Mouse (Mus musculus) lung, adult 2 months (tissue): Measurements from ENCODE around the gene Gm20388.

Source experiments
- CTCF ChIP-seq: fragments of 200-500 bp; IDR thresholded peaks from 2 replicates; pipeline ENCODE4 v1.5.1; 2011; ENCODE audit warnings: mild to moderate bottlenecking, low read length, control low read depth; ENCODE audit not compliant: insufficient read depth
- POLR2A ChIP-seq: fragments of 200-500 bp; IDR thresholded peaks from 2 replicates; pipeline ENCODE4 v1.6.1; 2011; ENCODE audit warnings: low read depth, mild to moderate bottlenecking, control low read depth, low read length, borderline replicate concordance; ENCODE audit errors: extremely low read depth

DNA sequence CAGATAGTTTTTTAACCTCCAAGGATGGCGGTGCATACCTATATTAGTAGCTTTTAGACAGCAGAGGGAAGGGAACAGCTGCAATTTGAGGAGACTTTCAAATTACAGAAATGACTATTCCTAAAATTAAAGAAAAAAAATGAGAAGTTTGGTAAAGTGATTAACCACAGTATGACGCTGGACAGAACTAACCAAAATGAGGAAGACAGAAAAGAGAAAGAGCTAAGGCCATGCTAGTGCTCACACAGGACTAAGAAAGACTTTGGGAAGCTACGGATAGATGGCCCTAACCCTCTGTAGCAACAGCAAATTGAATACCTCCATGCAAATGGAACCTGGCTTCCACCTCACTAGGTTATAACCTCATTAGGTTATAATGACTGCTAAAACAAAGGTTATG, 3012.3 kb downstream of the Gm20388 start:
- no peak for TF ChIP-seq CTCF
- no peak for TF ChIP-seq POLR2A
